Mouse (Mus musculus): ENCODE data around the gene Pcp4l1. TPM values are rescaled to one million over a fixed set of nuclear protein-coding genes. Genes with fewer than 3 reads are reported as not detected.

The Pcp4l1 gene
- polyA plus RNA-seq, 1 experiment, result 326 TPM

DNA sequence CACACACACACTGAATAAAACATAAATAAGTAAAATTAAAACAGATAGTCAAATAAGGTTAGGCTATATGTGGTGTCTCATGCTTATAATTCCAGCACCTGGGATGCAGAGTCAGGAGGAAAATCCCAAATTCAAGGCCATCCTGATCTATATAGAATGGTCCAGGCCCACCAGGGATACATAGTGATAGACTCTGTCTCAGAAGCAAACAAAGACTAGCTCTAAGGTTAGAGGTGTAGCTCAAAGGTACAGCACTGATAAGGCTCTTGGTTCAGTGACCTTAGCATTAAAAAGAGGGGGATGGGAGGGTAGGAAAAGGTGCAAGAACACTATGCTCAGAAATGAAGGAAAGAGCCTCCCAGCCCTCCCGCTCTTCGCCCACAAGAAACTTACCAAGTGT is 60.5 kb downstream of the Pcp4l1 start:
- no peak overlapping the region for H3K4me3 ChIP-seq (ENCODE audit: insufficient read depth, low read depth, low read length)
- WGBS, result 94% methylated on average over 2 of the region's 2 CpGs
- TF ChIP-seq CTCF (IDR thresholded peaks at IDR 0.05; ENCODE audit: insufficient read depth, low read depth, low read length), result no peak
- TF ChIP-seq POLR2A (IDR thresholded peaks at IDR 0.05; ENCODE audit: insufficient read depth, low read depth, low read length), result no peak
- no peaks in the 10 kb centered on the region for H3K4me1 ChIP-seq (ENCODE audit: control insufficient read depth, insufficient read depth, low read length)
- H3K27ac ChIP-seq (ENCODE audit: insufficient read depth, low read depth, low read length), result no peak overlapping the region

DNA sequence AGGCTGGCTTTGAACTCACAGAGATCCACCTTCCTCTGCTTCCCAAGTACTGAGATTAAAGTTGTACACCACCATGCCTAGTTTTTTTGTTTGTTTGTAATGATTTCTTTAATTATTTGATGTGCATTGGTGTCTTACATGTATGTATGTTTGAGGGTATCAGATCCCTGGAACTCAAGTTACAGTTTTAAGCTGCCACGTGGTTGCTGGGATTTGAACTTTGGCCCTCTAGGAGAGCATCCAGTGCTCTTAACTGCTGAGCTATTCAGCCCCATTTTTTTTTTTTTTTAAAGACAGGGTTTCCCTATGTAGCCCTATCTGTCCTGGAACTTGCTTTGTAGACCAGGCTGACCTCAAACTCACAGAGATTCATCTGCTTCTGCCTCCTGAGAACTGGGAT is 65.1 kb downstream of the Pcp4l1 start:
- Histone ChIP-seq H3K4me1 (ENCODE audit: control insufficient read depth, insufficient read depth, low read length) (no peaks in the 10 kb centered on the region), H3K27ac (ENCODE audit: insufficient read depth, low read depth, low read length) (no peak overlapping the region), H3K4me3 (ENCODE audit: insufficient read depth, low read depth, low read length) (no peak overlapping the region)
- WGBS, result 88% methylated on average over 1 of the region's 1 CpGs
- no peak for TF ChIP-seq POLR2A (IDR thresholded peaks at IDR 0.05; ENCODE audit: insufficient read depth, low read depth, low read length)
- TF ChIP-seq CTCF (IDR thresholded peaks at IDR 0.05; ENCODE audit: insufficient read depth, low read depth, low read length), result no peak

DNA sequence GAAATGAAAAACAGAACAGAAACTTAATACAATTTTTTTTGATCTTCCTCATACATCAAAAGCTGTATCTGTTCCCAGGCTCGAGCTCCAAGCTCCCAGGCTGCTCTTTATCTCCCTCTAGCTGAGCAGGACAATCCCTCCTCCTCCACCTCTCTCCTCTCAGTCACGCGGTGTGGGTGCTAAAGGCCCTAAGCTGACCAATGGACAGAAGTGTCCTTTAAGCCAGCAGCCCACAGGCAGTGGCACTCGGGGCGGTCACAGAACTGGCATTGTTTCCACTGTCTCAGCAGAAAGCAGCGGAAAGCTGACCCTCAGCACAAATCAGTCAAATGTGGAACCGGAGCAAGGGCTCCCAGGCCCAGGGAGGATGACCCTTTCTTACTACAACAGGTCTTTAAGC is 66.8 kb downstream of the Pcp4l1 start:
- no peak overlapping the region for H3K4me3 ChIP-seq (ENCODE audit: insufficient read depth, low read depth, low read length)
- no peak overlapping the region for H3K27ac ChIP-seq (ENCODE audit: insufficient read depth, low read depth, low read length)
- 54% methylated on average over 7 of the region's 7 CpGs for WGBS
- no peak for TF ChIP-seq CTCF (IDR thresholded peaks at IDR 0.05; ENCODE audit: insufficient read depth, low read depth, low read length)
- TF ChIP-seq POLR2A (IDR thresholded peaks at IDR 0.05; ENCODE audit: insufficient read depth, low read depth, low read length), result no peak
- no peaks in the 10 kb centered on the region for H3K4me1 ChIP-seq (ENCODE audit: control insufficient read depth, insufficient read depth, low read length)

DNA sequence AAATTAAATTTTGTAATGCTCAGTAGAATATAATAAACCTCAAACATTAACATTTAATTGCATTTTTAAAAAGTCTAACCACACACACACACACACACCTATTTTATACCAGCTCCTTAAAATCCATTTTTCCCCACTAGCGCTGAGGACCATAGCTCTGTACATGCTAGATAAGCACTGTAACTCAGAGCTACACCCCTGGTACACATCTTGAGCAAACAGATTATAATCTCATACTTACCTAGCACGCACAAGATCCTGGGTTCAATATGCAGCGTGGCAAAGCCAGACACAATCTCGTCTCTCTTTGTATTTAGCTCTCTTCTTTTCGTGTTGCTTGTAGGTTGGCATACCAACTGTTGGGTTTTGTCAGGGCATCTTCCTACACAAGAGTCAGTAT is 71.7 kb downstream of the Pcp4l1 start:
- TF ChIP-seq CTCF (IDR thresholded peaks at IDR 0.05; ENCODE audit: insufficient read depth, low read depth, low read length) (no peak), POLR2A (IDR thresholded peaks at IDR 0.05; ENCODE audit: insufficient read depth, low read depth, low read length) (no peak)
- WGBS, result 93% methylated on average over 5 of the region's 5 CpGs
- H3K4me3 ChIP-seq (ENCODE audit: insufficient read depth, low read depth, low read length), result no peak overlapping the region
- no peaks in the 10 kb centered on the region for H3K4me1 ChIP-seq (ENCODE audit: control insufficient read depth, insufficient read depth, low read length)
- no peak overlapping the region for H3K27ac ChIP-seq (ENCODE audit: insufficient read depth, low read depth, low read length)

Other genes with a start within 250 kb of the Pcp4l1 start
- not detected in 2 replicates for gene Fcgr2b, start 219.7 kb downstream of the Pcp4l1 start, polyA plus RNA-seq (2012; ENCODE audit: insufficient read depth, insufficient read length, low replicate concordance, missing spikeins)
- not detected in 2 replicates for gene Fcgr4, start 177.3 kb downstream of the Pcp4l1 start, polyA plus RNA-seq (2012; ENCODE audit: insufficient read depth, insufficient read length, low replicate concordance, missing spikeins)
- not detected in 2 replicates for gene Fcgr3, start 131.3 kb downstream of the Pcp4l1 start, polyA plus RNA-seq (2012; ENCODE audit: insufficient read depth, insufficient read length, low replicate concordance, missing spikeins)
- not detected in 2 replicates for gene Cfap126, start 82.3 kb downstream of the Pcp4l1 start, polyA plus RNA-seq (2012; ENCODE audit: insufficient read depth, insufficient read length, low replicate concordance, missing spikeins)
- not detected in 2 replicates for gene Sdhc, start 45.7 kb downstream of the Pcp4l1 start, polyA plus RNA-seq (2012; ENCODE audit: insufficient read depth, insufficient read length, low replicate concordance, missing spikeins)
- gene Mpz, start 45.6 kb downstream of the Pcp4l1 start, polyA plus RNA-seq (2012; ENCODE audit: insufficient read depth, insufficient read length, low replicate concordance, missing spikeins), result not detected in 2 replicates
- not detected in 2 replicates for gene Nr1i3, start 17.7 kb upstream of the Pcp4l1 start, polyA plus RNA-seq (2012; ENCODE audit: insufficient read depth, insufficient read length, low replicate concordance, missing spikeins)
- gene Tomm40l, start 26.2 kb upstream of the Pcp4l1 start, polyA plus RNA-seq (2012; ENCODE audit: insufficient read depth, insufficient read length, low replicate concordance, missing spikeins), result not detected in 2 replicates
- gene Apoa2, start 28.8 kb upstream of the Pcp4l1 start, polyA plus RNA-seq (2012; ENCODE audit: insufficient read depth, insufficient read length, low replicate concordance, missing spikeins), result not detected in 2 replicates
- gene Fcer1g, start 38.1 kb upstream of the Pcp4l1 start, polyA plus RNA-seq (2012; ENCODE audit: insufficient read depth, insufficient read length, low replicate concordance, missing spikeins), result not detected in 2 replicates
- not detected in 2 replicates for gene Adamts4, start 54.2 kb upstream of the Pcp4l1 start, polyA plus RNA-seq (2012; ENCODE audit: insufficient read depth, insufficient read length, low replicate concordance, missing spikeins)
- gene Ndufs2, start 55.1 kb upstream of the Pcp4l1 start, polyA plus RNA-seq (2012; ENCODE audit: insufficient read depth, insufficient read length, low replicate concordance, missing spikeins), result 704 TPM in 1 of 2 replicates, not detected in the other
- gene B4galt3, start 74.1 kb upstream of the Pcp4l1 start, polyA plus RNA-seq (2012; ENCODE audit: insufficient read depth, insufficient read length, low replicate concordance, missing spikeins), result not detected in 2 replicates
- not detected in 2 replicates for gene Ppox, start 84.9 kb upstream of the Pcp4l1 start, polyA plus RNA-seq (2012; ENCODE audit: insufficient read depth, insufficient read length, low replicate concordance, missing spikeins)
- gene Usp21, start 91.7 kb upstream of the Pcp4l1 start, polyA plus RNA-seq (2012; ENCODE audit: insufficient read depth, insufficient read length, low replicate concordance, missing spikeins), result not detected in 2 replicates
- gene Ufc1, start 98.8 kb upstream of the Pcp4l1 start, polyA plus RNA-seq (2012; ENCODE audit: insufficient read depth, insufficient read length, low replicate concordance, missing spikeins), result not detected in 2 replicates
- not detected in 2 replicates for gene Dedd, start 132.9 kb upstream of the Pcp4l1 start, polyA plus RNA-seq (2012; ENCODE audit: insufficient read depth, insufficient read length, low replicate concordance, missing spikeins)
- not detected in 2 replicates for gene Nit1, start 149.4 kb upstream of the Pcp4l1 start, polyA plus RNA-seq (2012; ENCODE audit: insufficient read depth, insufficient read length, low replicate concordance, missing spikeins)
- not detected in 2 replicates for gene Pfdn2, start 149.4 kb upstream of the Pcp4l1 start, polyA plus RNA-seq (2012; ENCODE audit: insufficient read depth, insufficient read length, low replicate concordance, missing spikeins)
- not detected in 2 replicates for gene Klhdc9, start 164.5 kb upstream of the Pcp4l1 start, polyA plus RNA-seq (2012; ENCODE audit: insufficient read depth, insufficient read length, low replicate concordance, missing spikeins)
- gene Nectin4, start 173.8 kb upstream of the Pcp4l1 start, polyA plus RNA-seq (2012; ENCODE audit: insufficient read depth, insufficient read length, low replicate concordance, missing spikeins), result not detected in 2 replicates
- gene Arhgap30, start 192.7 kb upstream of the Pcp4l1 start, polyA plus RNA-seq (2012; ENCODE audit: insufficient read depth, insufficient read length, low replicate concordance, missing spikeins), result 90.1 and 98.6 TPM in 2 replicates
- not detected in 2 replicates for gene Usf1, start 215.0 kb upstream of the Pcp4l1 start, polyA plus RNA-seq (2012; ENCODE audit: insufficient read depth, insufficient read length, low replicate concordance, missing spikeins)
- not detected in 2 replicates for gene Tstd1, start 222.6 kb upstream of the Pcp4l1 start, polyA plus RNA-seq (2012; ENCODE audit: insufficient read depth, insufficient read length, low replicate concordance, missing spikeins)
- gene F11r, start 241.3 kb upstream of the Pcp4l1 start, polyA plus RNA-seq (2012; ENCODE audit: insufficient read depth, insufficient read length, low replicate concordance, missing spikeins), result not detected in 2 replicates

All from olfactory bulb, adult 2 months (tissue).